Mouse (Mus musculus): ENCODE data around the gene Polr2i. TPM values are rescaled to one million over a fixed set of nuclear protein-coding genes. Genes with fewer than 3 reads are reported as not detected.
A peak's percentile ranks its signal among the peaks of the same experiment; 100 is the strongest.
"Not testable (repeated sequence)": the region's sequence is repeated elsewhere in the genome, so short reads cannot be mapped to it uniquely, and the experiment has no call there.

The Polr2i gene
- total and polyA plus RNA-seq, 2 experiments from 2014 or later: 126 to 196 TPM

- no peaks in the 10 kb centered on the region for H3K4me1 ChIP-seq (ENCODE audit: insufficient read depth, low read length)
- H3K27ac ChIP-seq (ENCODE audit: low read depth, low read length): no peak overlapping the region
- no peak overlapping the region for H3K9ac ChIP-seq (replicated peaks; ENCODE audit: low read length, poor library complexity, severe bottlenecking)
- TF ChIP-seq CTCF (IDR thresholded peaks at IDR 0.05): no peak
- no peaks in the 10 kb centered on the region for H3K36me3 ChIP-seq (ENCODE audit: insufficient read depth, low read length)
- H3K4me3 ChIP-seq (ENCODE audit: low read depth, low read length): no peak overlapping the region
- ATAC-seq (ENCODE audit: low FRiP score) (no peak), DNase-seq (ENCODE audit: low spot score) (no peak)
- no peaks in the 10 kb centered on the region for H3K9me3 ChIP-seq (ENCODE audit: low read length)
- no peak overlapping the region for H3K4me2 ChIP-seq (ENCODE audit: low read depth, low read length, poor library complexity, severe bottlenecking)
- WGBS: 83% methylated on average over 11 of the region's 11 CpGs
- H3K27me3 ChIP-seq (ENCODE audit: insufficient read depth, low read length): no peaks in the 10 kb centered on the region
Measured at GRCm38 (mm10) chr7:30202895-30203690, 28.7 kb upstream of the Polr2i start.

GRCm38 (mm10) chr7:30204380-30204779 is 27.4 kb upstream of the Polr2i start:
- TF ChIP-seq CTCF (IDR thresholded peaks at IDR 0.05): no peak
- 15% methylated on average over 8 of the region's 8 CpGs for WGBS
- Histone ChIP-seq H3K4me2 (ENCODE audit: low read depth, low read length, poor library complexity, severe bottlenecking) (no peak overlapping the region), H3K9me3 (ENCODE audit: low read length) (no peaks in the 10 kb centered on the region), H3K27ac (ENCODE audit: low read depth, low read length) (no peak overlapping the region), H3K4me1 (ENCODE audit: insufficient read depth, low read length) (no peaks in the 10 kb centered on the region), H3K36me3 (ENCODE audit: insufficient read depth, low read length) (no peaks in the 10 kb centered on the region), H3K4me3 (ENCODE audit: low read depth, low read length) (no peak overlapping the region), H3K9ac (replicated peaks; ENCODE audit: low read length, poor library complexity, severe bottlenecking) (no peak overlapping the region), H3K27me3 (ENCODE audit: insufficient read depth, low read length) (no peaks in the 10 kb centered on the region)
- ATAC-seq (ENCODE audit: low FRiP score) (no peak), DNase-seq (ENCODE audit: low spot score) (no peak)

GRCm38 (mm10) chr7:30205383-30205782 is 26.4 kb upstream of the Polr2i start:
- no peaks in the 10 kb centered on the region for H3K36me3 ChIP-seq (ENCODE audit: insufficient read depth, low read length)
- no peaks in the 10 kb centered on the region for H3K9me3 ChIP-seq (ENCODE audit: low read length)
- no peaks in the 10 kb centered on the region for H3K4me1 ChIP-seq (ENCODE audit: insufficient read depth, low read length)
- H3K4me3 ChIP-seq (ENCODE audit: low read depth, low read length): no peak overlapping the region
- peak; percentile 69 for DNase-seq (ENCODE audit: low spot score)
- H3K4me2 ChIP-seq (ENCODE audit: low read depth, low read length, poor library complexity, severe bottlenecking): no peak overlapping the region
- WGBS: 5% methylated on average over 2 of the region's 2 CpGs
- H3K9ac ChIP-seq (replicated peaks; ENCODE audit: low read length, poor library complexity, severe bottlenecking): no peak overlapping the region
- ATAC-seq (ENCODE audit: low FRiP score): no peak
- peak; percentile 86 for TF ChIP-seq CTCF (IDR thresholded peaks at IDR 0.05)
- H3K27me3 ChIP-seq (ENCODE audit: insufficient read depth, low read length): no peaks in the 10 kb centered on the region
- H3K27ac ChIP-seq (ENCODE audit: low read depth, low read length): no peak overlapping the region

GRCm38 (mm10) chr7:30206364-30206763 is 25.4 kb upstream of the Polr2i start:
- WGBS: 41% methylated on average over 5 of the region's 5 CpGs
- ATAC-seq (ENCODE audit: low FRiP score): not testable (repeated sequence)

GRCm38 (mm10) chr7:30211025-30211424 is 20.7 kb upstream of the Polr2i start:
- Histone ChIP-seq H3K4me3 (ENCODE audit: low read depth, low read length) (no peak overlapping the region), H3K4me1 (ENCODE audit: insufficient read depth, low read length) (no peaks in the 10 kb centered on the region), H3K36me3 (ENCODE audit: insufficient read depth, low read length) (no peaks in the 10 kb centered on the region), H3K27ac (ENCODE audit: low read depth, low read length) (no peak overlapping the region), H3K4me2 (ENCODE audit: low read depth, low read length, poor library complexity, severe bottlenecking) (no peak overlapping the region), H3K9ac (replicated peaks; ENCODE audit: low read length, poor library complexity, severe bottlenecking) (no peak overlapping the region), H3K9me3 (ENCODE audit: low read length) (no peaks in the 10 kb centered on the region), H3K27me3 (ENCODE audit: insufficient read depth, low read length) (no peaks in the 10 kb centered on the region)
- WGBS: 19% methylated on average over 4 of the region's 4 CpGs
- ATAC-seq (ENCODE audit: low FRiP score): no peak
- no peak for TF ChIP-seq CTCF (IDR thresholded peaks at IDR 0.05)
- no peak for DNase-seq (ENCODE audit: low spot score)

More at GRCm38 (mm10) chr7:30206364-30206763, 25.4 kb upstream of the Polr2i start:
- not testable (repeated sequence) for H3K4me2 ChIP-seq (ENCODE audit: low read depth, low read length, poor library complexity, severe bottlenecking); H3K4me1 ChIP-seq (ENCODE audit: insufficient read depth, low read length); H3K27ac ChIP-seq (ENCODE audit: low read depth, low read length); H3K27me3 ChIP-seq (ENCODE audit: insufficient read depth, low read length); H3K9ac ChIP-seq (replicated peaks; ENCODE audit: low read length, poor library complexity, severe bottlenecking); H3K36me3 ChIP-seq (ENCODE audit: insufficient read depth, low read length); H3K4me3 ChIP-seq (ENCODE audit: low read depth, low read length); DNase-seq (ENCODE audit: low spot score); H3K9me3 ChIP-seq (ENCODE audit: low read length)
- TF ChIP-seq CTCF (IDR thresholded peaks at IDR 0.05): 0 out of 2 replicates have a peak, but pooled peaks have one; percentile 10

- H3K4me3 ChIP-seq (ENCODE audit: low read depth, low read length): no peak overlapping the region
- no peaks in the 10 kb centered on the region for H3K27me3 ChIP-seq (ENCODE audit: insufficient read depth, low read length)
- H3K9me3 ChIP-seq (ENCODE audit: low read length): no peaks in the 10 kb centered on the region
- H3K4me1 ChIP-seq (ENCODE audit: insufficient read depth, low read length): no peaks in the 10 kb centered on the region
- TF ChIP-seq CTCF (IDR thresholded peaks at IDR 0.05): no peak
- no peak overlapping the region for H3K4me2 ChIP-seq (ENCODE audit: low read depth, low read length, poor library complexity, severe bottlenecking)
- DNase-seq (ENCODE audit: low spot score) (no peak), ATAC-seq (ENCODE audit: low FRiP score) (no peak)
- no peak overlapping the region for H3K27ac ChIP-seq (ENCODE audit: low read depth, low read length)
- H3K9ac ChIP-seq (replicated peaks; ENCODE audit: low read length, poor library complexity, severe bottlenecking): no peak overlapping the region
- 93% methylated on average over 3 of the region's 3 CpGs for WGBS
- H3K36me3 ChIP-seq (ENCODE audit: insufficient read depth, low read length): no peaks in the 10 kb centered on the region
Measured at GRCm38 (mm10) chr7:30213881-30214280, 17.9 kb upstream of the Polr2i start.

Data from midbrain, postnatal 0 days (tissue).